Mouse (Mus musculus): ENCODE measurements around the gene Rell1. TPM values are rescaled to one million over a fixed set of nuclear protein-coding genes. Genes with fewer than 3 reads are reported as not detected.
A peak's percentile ranks its signal among the peaks of the same experiment; 100 is the strongest.

Gene Rell1
- polyA plus RNA-seq, 1 experiment from 2014 or later, result 37.2 TPM

GRCm38 (mm10) chr5:63964576-63964975, 4.1 kb downstream of the Rell1 start:
- Histone ChIP-seq H3K36me3 (ENCODE audit: inconsistent target) (peaks cover 11% of the 10 kb centered on the region; the same call in 1 of the 2 replicates), H3K79me2 (ENCODE audit: inconsistent target) (peaks cover 87% of the 10 kb centered on the region), H3K4me3 (ENCODE audit: inconsistent target) (no peak overlapping the region), H3K27ac (no peak overlapping the region)
- 75% methylated on average over 8 of the region's 8 CpGs for WGBS (ENCODE audit: missing documents)

DNA sequence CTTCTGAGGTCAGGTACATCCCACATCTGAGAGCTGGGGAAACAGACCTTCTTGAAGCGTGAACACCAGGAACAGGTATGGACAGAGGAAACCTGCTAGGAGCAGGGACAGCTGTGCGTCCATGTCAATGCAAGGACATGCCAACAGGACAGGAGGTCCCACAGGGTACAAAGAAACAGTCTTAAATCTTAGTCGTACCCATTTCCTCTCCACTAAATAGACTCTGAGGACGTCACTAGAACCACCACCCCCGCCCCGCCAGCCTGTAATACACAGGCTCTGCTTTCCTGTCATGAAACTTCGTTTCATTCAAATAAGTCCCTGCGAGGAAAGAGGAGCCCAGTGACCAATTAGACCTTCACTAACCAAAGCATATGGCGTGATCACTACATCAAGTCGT, 7.0 kb downstream of the Rell1 start:
- Histone ChIP-seq H3K36me3 (ENCODE audit: inconsistent target) (peaks cover 11% of the 10 kb centered on the region; the same call in 1 of the 2 replicates), H3K27ac (no peak overlapping the region)
- 89% methylated on average over 10 of the region's 10 CpGs for WGBS (ENCODE audit: missing documents)

DNA sequence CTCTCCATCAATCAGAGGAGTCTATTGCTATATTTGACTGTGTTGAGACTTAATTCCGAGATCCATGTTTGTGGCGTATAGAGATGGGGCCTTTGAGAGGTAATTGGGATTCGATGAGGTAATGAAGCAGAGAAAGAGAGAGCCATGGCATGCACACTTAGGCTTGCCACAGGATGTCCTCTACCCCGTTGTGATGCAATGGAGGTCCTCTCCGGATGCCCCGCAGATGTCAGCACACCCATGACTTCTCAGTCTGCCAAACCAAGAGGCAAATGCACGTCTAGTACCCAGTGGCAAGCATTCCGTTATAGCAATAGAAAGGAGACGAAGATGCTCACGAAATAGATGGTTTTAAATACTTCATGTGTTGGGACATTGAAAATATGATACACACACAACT, 8.1 kb downstream of the Rell1 start:
- H3K27ac ChIP-seq, result no peak overlapping the region
- no peak overlapping the region for H3K4me3 ChIP-seq (ENCODE audit: inconsistent target)
- WGBS (ENCODE audit: missing documents), result 75% methylated on average over 10 of the region's 10 CpGs
- peaks cover 100% of the 10 kb centered on the region for H3K79me2 ChIP-seq (ENCODE audit: inconsistent target)
- H3K36me3 ChIP-seq (ENCODE audit: inconsistent target), result peaks cover 18% of the 10 kb centered on the region; the same call in 1 of the 2 replicates

More for the DNA sequence above, 7.0 kb downstream of the Rell1 start:
- Histone ChIP-seq H3K4me3 (ENCODE audit: inconsistent target) (no peak overlapping the region), H3K79me2 (ENCODE audit: inconsistent target) (peaks cover 100% of the 10 kb centered on the region)

GRCm38 (mm10) chr5:63958963-63959708, 9.6 kb downstream of the Rell1 start:
- Histone ChIP-seq H3K79me2 (ENCODE audit: inconsistent target) (peaks cover 100% of the 10 kb centered on the region), H3K36me3 (ENCODE audit: inconsistent target) (peaks cover 18% of the 10 kb centered on the region; the same call in 1 of the 2 replicates), H3K4me3 (ENCODE audit: inconsistent target) (no peak overlapping the region), H3K27ac (no peak overlapping the region)
- 87% methylated on average over 18 of the region's 18 CpGs for WGBS (ENCODE audit: missing documents)

- WGBS (ENCODE audit: missing documents), result 95% methylated on average over 8 of the region's 8 CpGs
- peaks cover 18% of the 10 kb centered on the region; the same call in 1 of the 2 replicates for H3K36me3 ChIP-seq (ENCODE audit: inconsistent target)
- H3K27ac ChIP-seq, result no peak overlapping the region
- peaks cover 100% of the 10 kb centered on the region for H3K79me2 ChIP-seq (ENCODE audit: inconsistent target)
- no peak overlapping the region for H3K4me3 ChIP-seq (ENCODE audit: inconsistent target)
Measured at GRCm38 (mm10) chr5:63957607-63958006, 11.1 kb downstream of the Rell1 start.

DNA sequence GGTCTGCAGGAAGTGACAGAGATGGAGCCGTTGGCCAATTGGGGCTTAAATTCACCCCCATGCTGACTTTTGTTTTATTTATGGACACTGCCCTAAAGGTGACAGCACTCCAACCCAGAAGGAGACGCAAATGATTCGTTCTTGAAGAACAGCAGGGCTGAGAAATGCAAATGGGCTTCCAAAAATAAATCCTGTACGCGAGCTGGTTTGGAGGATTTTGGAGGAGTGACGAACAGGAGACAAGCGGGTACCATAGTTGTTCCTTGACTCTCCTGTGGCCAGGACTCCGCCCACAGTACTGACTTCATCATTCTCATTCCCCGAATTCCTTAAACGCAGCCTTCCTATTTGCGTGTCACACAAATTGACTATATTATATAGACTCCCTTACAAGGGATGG, 12.3 kb downstream of the Rell1 start:
- no peak overlapping the region for H3K4me3 ChIP-seq (ENCODE audit: inconsistent target)
- WGBS (ENCODE audit: missing documents), result 96% methylated on average over 11 of the region's 11 CpGs
- no peak overlapping the region for H3K27ac ChIP-seq
- peaks cover 100% of the 10 kb centered on the region for H3K79me2 ChIP-seq (ENCODE audit: inconsistent target)
- H3K36me3 ChIP-seq (ENCODE audit: inconsistent target), result peaks cover 18% of the 10 kb centered on the region; the same call in 1 of the 2 replicates

- Histone ChIP-seq H3K27ac (no peak overlapping the region), H3K4me3 (ENCODE audit: inconsistent target) (no peak overlapping the region), H3K36me3 (ENCODE audit: inconsistent target) (0 out of 2 replicates have a peak, but pooled peaks cover 7% of the 10 kb centered on the region), H3K79me2 (ENCODE audit: inconsistent target) (peaks cover 100% of the 10 kb centered on the region)
- 95% methylated on average over 14 of the region's 15 CpGs for WGBS (ENCODE audit: missing documents)
Measured at GRCm38 (mm10) chr5:63953401-63954032, 15.2 kb downstream of the Rell1 start.

GRCm38 (mm10) chr5:63952039-63952438, 16.7 kb downstream of the Rell1 start:
- H3K79me2 ChIP-seq (ENCODE audit: inconsistent target), result peaks cover 100% of the 10 kb centered on the region
- no peak overlapping the region for H3K27ac ChIP-seq
- H3K4me3 ChIP-seq (ENCODE audit: inconsistent target), result no peak overlapping the region
- 0 out of 2 replicates have a peak, but pooled peaks cover 7% of the 10 kb centered on the region for H3K36me3 ChIP-seq (ENCODE audit: inconsistent target)
- 96% methylated on average over 6 of the region's 6 CpGs for WGBS (ENCODE audit: missing documents)

GRCm38 (mm10) chr5:63951421-63951911, 17.2 kb downstream of the Rell1 start:
- 89% methylated on average over 11 of the region's 11 CpGs for WGBS (ENCODE audit: missing documents)
- Histone ChIP-seq H3K36me3 (ENCODE audit: inconsistent target) (0 out of 2 replicates have a peak, but pooled peaks cover 5% of the 10 kb centered on the region), H3K79me2 (ENCODE audit: inconsistent target) (peaks cover 100% of the 10 kb centered on the region), H3K4me3 (ENCODE audit: inconsistent target) (no peak overlapping the region), H3K27ac (no peak overlapping the region)

GRCm38 (mm10) chr5:63949195-63949594, 19.5 kb downstream of the Rell1 start:
- Histone ChIP-seq H3K4me3 (ENCODE audit: inconsistent target) (no peak overlapping the region), H3K27ac (no peak overlapping the region), H3K79me2 (ENCODE audit: inconsistent target) (peaks cover 100% of the 10 kb centered on the region), H3K36me3 (ENCODE audit: inconsistent target) (no peaks in the 10 kb centered on the region)
- WGBS (ENCODE audit: missing documents), result 22% methylated on average over 3 of the region's 3 CpGs

GRCm38 (mm10) chr5:63947526-63947925, 21.2 kb downstream of the Rell1 start:
- no peak overlapping the region for H3K4me3 ChIP-seq (ENCODE audit: inconsistent target)
- peaks cover 90% of the 10 kb centered on the region for H3K79me2 ChIP-seq (ENCODE audit: inconsistent target)
- no peaks in the 10 kb centered on the region for H3K36me3 ChIP-seq (ENCODE audit: inconsistent target)
- H3K27ac ChIP-seq, result no peak overlapping the region
- 93% methylated on average over 7 of the region's 8 CpGs for WGBS (ENCODE audit: missing documents)

DNA sequence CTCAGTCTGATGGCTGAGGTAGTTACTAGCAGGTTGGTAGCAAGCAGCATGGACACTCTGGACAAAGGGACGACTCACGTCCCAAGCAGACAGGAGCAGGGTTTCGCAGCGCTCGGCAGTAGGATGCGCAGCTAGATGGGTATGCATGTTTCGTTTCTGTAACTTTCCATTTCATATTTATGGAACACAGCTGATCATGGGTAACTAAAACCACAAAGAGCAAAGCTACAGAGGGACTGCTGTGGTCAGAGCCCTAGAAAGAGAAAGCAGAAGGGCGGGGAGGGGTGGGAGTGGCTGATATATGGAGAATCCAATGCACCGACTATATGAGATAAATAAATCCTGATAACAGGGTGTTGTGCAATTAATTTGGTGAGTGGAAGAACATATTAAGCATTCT, 25.4 kb downstream of the Rell1 start:
- 15% methylated on average over 9 of the region's 9 CpGs for WGBS (ENCODE audit: missing documents)
- peaks cover 84% of the 10 kb centered on the region for H3K79me2 ChIP-seq (ENCODE audit: inconsistent target)
- H3K36me3 ChIP-seq (ENCODE audit: inconsistent target), result no peaks in the 10 kb centered on the region
- H3K27ac ChIP-seq, result peak overlapping the region; percentile 58
- H3K4me3 ChIP-seq (ENCODE audit: inconsistent target), result peak overlapping the region; percentile 3; the same call in 1 of the 2 replicates

DNA sequence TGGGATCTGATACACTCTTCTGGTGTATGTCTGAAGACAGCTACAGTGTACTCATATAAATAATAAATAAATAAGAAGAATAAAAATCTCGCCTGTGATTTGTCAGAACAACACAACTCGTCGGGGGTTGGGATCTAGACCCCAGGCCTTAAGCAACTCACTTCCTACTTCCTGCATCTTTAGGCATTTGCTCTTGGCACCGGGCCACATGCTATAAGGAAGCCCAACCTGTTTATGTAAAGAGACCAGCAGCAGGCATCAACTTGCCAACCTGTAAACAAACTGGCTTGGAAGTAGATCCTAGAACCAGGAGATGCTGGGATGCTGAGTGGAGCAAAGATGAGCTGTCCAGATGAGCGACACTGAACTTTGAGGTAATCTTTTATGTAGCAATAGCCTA, 26.8 kb downstream of the Rell1 start:
- Histone ChIP-seq H3K36me3 (ENCODE audit: inconsistent target) (no peaks in the 10 kb centered on the region), H3K27ac (no peak overlapping the region), H3K4me3 (ENCODE audit: inconsistent target) (no peak overlapping the region), H3K79me2 (ENCODE audit: inconsistent target) (peaks cover 84% of the 10 kb centered on the region)
- WGBS (ENCODE audit: missing documents), result 45% methylated on average over 5 of the region's 5 CpGs

DNA sequence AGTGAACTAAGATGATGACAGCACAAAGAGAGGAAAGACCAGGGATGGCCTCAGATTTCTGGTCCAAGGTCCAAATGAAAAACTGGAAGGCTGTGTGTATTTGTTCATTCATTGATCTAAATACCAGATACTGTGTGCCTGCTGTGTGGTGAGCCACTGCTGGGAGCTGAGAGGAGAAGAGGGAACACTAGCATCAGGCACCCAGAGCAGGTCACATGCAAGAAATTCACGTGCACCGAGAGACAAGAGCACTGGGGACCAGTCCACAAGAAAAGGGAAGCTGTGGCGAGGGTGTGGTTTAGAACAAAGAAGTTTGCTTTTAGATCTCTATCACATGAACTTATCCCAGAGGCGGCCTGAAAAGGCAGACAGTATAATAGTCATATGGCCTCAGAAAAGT, 30.1 kb downstream of the Rell1 start:
- Histone ChIP-seq H3K79me2 (ENCODE audit: inconsistent target) (peaks cover 74% of the 10 kb centered on the region), H3K27ac (peak overlapping the region; percentile 82), H3K36me3 (ENCODE audit: inconsistent target) (peaks cover 15% of the 10 kb centered on the region; the same call in 1 of the 2 replicates), H3K4me3 (ENCODE audit: inconsistent target) (no peak overlapping the region)
- WGBS (ENCODE audit: missing documents), result 2% methylated on average over 4 of the region's 4 CpGs

DNA sequence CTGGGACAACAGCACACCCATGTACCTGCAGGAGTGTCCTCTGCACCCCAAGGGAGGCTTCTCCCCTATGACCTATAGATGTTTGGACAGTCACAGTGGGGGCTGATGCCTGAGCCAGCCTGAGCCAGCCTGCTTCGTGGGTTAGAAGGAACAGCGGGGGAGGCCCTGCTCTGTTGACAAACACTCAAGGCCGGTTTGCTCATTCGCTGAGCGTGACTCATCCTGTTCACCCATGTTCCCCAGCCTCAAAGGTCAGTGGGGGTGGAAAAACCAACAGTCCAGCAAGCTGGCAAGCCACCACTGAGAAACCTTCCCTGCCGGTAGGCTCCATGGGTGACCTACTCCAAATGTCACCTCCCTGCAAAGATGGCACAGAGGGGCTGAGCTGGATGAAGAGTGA, 32.0 kb downstream of the Rell1 start:
- 17% methylated on average over 6 of the region's 6 CpGs for WGBS (ENCODE audit: missing documents)
- H3K27ac ChIP-seq, result peak overlapping the region; percentile 82
- peaks cover 31% of the 10 kb centered on the region; the same call in 1 of the 2 replicates for H3K36me3 ChIP-seq (ENCODE audit: inconsistent target)
- H3K4me3 ChIP-seq (ENCODE audit: inconsistent target), result no peak overlapping the region
- H3K79me2 ChIP-seq (ENCODE audit: inconsistent target), result peaks cover 75% of the 10 kb centered on the region

All from macrophage (primary cell).